Mouse (Mus musculus) gastrocnemius, adult 2 months (tissue): ENCODE measurements at regions not wholly inside any gene's neighbourhood (a gene's known extent, or its start where the extent isn't known, plus 50 kb on each side); places are given as distances from the start of the nearest gene placed in this dataset.

Source experiments
- DNase-seq: peaks from one replicate; pipeline ENCODE4 v3.0.0; 2022
- H3K27ac ChIP-seq: fragments of 200-600 bp; 2 replicates; pipeline ENCODE4 v1.8.1; 2022; ENCODE audit warnings: mild to moderate bottlenecking
- H3K4me3 ChIP-seq: fragments of 200-600 bp; 2 replicates; pipeline ENCODE4 v1.8.1; 2022; ENCODE audit warnings: mild to moderate bottlenecking, moderate library complexity
- CTCF ChIP-seq: fragments of 200-600 bp; IDR thresholded peaks from 2 replicates; pipeline ENCODE4 v1.8.1; 2022; ENCODE audit warnings: antibody characterized with exemption, mild to moderate bottlenecking, moderate library complexity
- intact Hi-C: fragments of 180-260 bp; cut with DNase I; formaldehyde crosslinking; loops from one replicate; pipeline ENCODE4 v1.15.1; 2025

DNA sequence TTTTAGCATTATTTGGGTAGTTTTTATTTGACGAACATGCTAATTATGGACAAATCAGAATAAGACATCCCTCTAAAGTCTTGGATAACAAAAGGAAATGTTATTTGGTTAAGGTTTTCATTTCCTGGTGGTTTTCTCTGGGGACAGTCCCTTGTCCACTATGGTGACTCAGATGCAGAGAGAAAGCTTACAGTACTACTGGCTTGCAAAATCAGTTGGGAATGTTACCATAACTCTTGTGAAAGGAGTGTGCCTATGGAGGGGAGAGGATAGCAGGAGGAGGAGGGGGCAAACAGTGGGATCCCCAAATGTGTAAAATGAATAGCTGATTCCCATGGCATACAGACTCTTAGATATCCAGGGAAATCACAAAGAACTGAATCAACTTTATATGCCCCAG is 122.7 kb upstream of the Kbtbd8 start:
- intact Hi-C loops = no loop called here
- no peak overlapping the region for H3K4me3 ChIP-seq
- no peak overlapping the region for H3K27ac ChIP-seq
- no peak for TF ChIP-seq CTCF
- DNase-seq = no peak

DNA sequence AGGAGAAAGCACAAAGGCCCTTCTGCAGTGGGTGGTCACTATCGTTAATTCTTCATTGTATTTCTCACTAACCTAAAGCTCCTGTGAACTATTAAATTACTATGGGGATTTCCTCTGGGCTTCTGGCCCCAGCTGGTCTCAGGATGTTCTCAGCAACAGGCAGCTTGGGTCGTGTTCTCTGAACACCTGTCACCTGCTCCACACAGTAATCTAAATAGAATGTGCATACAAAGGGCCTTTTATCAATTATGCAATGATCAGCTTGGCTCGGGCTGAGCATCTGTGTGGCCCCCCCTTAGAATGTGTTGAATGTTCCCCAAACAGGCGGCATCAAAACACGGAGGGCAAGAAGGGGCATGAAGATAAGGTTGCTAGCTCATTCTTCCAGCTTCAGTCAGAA is 129.6 kb upstream of the Kbtbd8 start:
- Histone ChIP-seq H3K27ac (no peak overlapping the region), H3K4me3 (no peak overlapping the region)
- intact Hi-C loops = loop anchor here (2.0 to 5.0 kb wide), 3 partner anchors 443 to 910 kb away; no protein-coding TSS in a partner anchor
- no peak for TF ChIP-seq CTCF
- DNase-seq = no peak

DNA sequence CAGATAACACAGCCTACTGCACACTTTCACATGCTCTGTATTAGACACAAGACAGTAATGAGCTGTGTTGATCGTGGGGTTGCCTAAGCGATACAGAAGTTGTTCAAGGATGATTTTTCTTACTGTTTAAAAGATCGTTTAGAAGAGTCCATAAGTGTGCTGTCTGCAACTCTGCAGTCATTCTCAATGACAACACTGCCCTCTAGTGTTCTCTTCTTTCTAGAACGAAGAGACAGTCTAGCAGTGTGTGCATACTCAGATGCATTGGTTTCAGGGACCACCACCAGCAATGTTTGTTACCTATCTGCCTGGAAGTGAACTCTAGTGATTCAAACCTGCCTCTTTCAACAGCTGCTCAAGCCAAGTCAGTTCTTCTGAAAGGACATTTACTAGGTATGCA is 130.7 kb upstream of the Kbtbd8 start:
- intact Hi-C loops = loop anchor here (2.0 to 5.0 kb wide), 3 partner anchors 442 to 909 kb away; no protein-coding TSS in a partner anchor
- DNase-seq = no peak
- H3K4me3 ChIP-seq = no peak overlapping the region

DNA sequence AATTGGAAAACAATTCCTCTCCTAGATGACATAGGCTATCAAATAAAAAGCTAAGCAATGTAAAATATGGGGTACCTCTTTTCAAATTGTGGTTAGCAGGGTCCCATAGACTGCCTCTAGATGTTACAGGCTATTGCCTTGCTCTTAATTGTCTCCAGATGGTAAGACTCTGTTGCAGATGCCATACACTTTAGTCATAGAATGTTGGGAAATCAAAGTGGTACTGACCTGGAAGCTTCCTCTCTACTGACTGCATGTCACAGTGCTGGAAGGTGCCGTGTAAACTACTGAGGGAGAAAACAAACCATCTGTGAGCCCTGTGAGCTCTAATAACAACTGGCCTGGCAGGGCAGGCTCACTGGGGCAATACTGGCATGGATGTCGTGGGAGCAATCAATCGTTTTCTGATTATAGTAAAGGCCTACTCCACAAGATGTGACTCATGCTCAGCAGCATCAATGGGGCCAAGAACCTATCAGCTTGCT is 132.6 kb upstream of the Kbtbd8 start:
- Histone ChIP-seq H3K4me3 (no peak overlapping the region), H3K27ac (no peak overlapping the region)
- TF ChIP-seq CTCF = no peak
- DNase-seq = no peak
- intact Hi-C loops = no loop called here

More for the DNA sequence above, 130.7 kb upstream of the Kbtbd8 start:
- TF ChIP-seq CTCF = peak; percentile 87
- no peak overlapping the region for H3K27ac ChIP-seq

DNA sequence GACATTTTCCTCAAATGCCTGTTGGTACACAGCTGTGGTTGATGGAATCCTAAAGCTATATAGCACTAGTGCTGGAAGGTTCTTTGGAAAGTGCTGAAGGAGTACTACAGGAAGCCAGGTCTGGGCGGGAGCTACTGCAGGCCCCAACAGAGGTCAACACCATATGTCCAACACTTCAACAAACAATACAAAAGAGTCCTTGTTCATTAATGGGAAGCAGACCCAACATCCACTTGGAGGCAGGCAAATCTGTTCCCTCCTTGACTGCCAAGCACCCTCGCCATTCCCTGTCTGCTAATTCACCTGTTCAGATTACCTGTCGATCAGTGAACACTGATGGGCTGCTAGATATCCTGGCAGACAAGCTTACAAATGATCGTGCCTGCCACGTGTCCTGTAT is 148.4 kb upstream of the Kbtbd8 start:
- Histone ChIP-seq H3K27ac (no peak overlapping the region), H3K4me3 (no peak overlapping the region)
- intact Hi-C loops = loop anchor here (5.0 to 10.0 kb wide), 2 partner anchors 104 to 266 kb away; partner anchors contain the start of gene Lrig1
- TF ChIP-seq CTCF = no peak
- no peak for DNase-seq

DNA sequence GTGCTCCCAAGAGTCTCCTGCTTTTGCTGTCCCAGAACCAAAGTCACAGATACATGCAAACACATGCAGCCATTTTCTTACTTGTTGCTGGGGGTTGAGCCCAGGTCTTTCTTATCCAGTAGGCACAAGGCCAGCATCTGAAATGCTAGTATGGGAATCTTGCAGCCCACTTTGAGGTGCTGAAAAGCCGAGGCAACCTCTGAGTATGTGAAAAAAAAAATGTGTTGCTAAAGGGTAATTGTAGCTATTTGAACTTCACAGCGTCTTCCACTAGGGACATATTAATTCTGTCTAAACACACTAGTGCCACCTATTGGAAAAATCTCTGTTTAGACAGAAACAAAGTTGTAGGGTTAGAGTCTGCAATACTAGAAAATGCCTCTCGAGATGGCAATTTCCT is 150.1 kb upstream of the Kbtbd8 start:
- Histone ChIP-seq H3K27ac (no peak overlapping the region), H3K4me3 (no peak overlapping the region)
- intact Hi-C loops = loop anchor here (2.0 to 10.0 kb wide), 3 partner anchors 102 to 344 kb away; partner anchors contain the start of gene Lrig1
- DNase-seq = no peak
- peak; percentile 89 for TF ChIP-seq CTCF

DNA sequence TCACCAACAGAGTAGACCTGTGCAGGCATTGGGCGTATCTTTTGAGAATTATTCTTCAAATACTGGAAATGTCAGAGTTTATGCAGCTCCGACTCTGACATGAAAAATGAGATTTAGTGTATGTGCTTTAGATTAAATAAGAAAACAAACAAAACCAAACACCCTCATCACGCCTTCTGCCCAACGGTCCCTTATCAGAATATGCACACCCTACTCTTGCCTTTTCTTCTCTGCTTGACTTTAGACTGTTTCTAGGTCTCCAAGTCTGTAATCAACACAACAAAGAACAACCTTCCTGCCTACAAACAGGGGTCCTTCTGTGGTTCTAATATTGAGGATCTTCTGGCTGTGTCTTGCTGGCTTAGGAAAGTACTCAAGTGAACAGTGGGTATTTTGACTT is 153.8 kb upstream of the Kbtbd8 start:
- intact Hi-C loops = loop anchor here (10.0 kb wide), 1 partner anchor 98 kb away; no protein-coding TSS in a partner anchor
- DNase-seq = no peak
- Histone ChIP-seq H3K4me3 (no peak overlapping the region), H3K27ac (no peak overlapping the region)
- no peak for TF ChIP-seq CTCF

DNA sequence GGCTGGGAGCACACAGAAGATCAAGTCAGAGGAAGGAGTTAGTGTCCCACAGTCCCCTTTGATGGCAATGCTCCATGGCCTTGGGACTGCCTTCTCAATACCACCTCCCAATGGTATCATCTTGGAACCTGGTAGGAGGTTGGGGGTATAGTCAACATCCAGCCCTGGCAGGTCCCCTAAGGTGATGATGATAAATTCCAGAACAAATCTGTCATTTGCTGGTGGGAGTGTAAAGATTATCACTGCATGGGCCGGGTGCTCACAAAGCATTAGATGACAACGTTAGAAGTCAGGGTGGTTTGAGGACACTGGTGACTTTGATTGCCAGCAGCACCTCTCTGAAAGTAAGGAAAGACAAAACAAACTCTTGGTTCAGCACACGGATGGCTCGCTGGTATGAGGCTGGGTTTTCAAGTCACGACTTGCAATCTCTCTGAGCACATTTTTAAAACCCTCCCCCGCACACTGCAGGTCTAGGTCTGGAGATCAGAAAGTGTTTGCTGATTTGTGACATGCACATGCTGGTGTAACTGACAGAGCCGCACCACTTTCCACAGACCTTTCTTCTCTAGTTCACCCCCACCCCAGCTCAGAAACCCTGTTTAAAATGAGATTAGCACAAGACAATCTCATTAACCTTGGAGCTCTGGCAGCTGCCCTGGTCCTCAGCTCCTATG is 154.5 kb upstream of the Kbtbd8 start:
- Histone ChIP-seq H3K4me3 (no peak overlapping the region), H3K27ac (no peak overlapping the region)
- intact Hi-C loops = loop anchor here (10.0 kb wide), 1 partner anchor 98 kb away; no protein-coding TSS in a partner anchor
- DNase-seq = no peak
- no peak for TF ChIP-seq CTCF

DNA sequence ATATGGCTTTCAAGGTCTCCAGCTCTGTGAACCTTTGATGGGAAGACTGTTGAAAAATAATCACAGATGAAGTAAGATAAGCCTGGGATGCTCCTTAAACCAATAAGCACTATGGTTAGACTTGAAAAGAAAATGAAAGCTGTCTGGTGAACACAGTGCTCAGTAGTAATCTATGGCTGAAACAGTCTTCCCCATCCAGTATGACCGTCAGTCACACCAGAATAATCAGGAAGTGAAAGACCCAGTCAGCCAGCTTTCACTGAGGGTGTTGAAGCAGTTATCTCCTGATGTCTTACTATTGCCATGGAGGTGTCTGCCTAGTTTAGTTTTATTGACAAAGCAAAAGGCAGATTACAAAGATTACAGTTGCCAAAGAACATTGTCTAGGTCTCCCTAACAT is 155.2 kb upstream of the Kbtbd8 start:
- DNase-seq = no peak
- H3K4me3 ChIP-seq = no peak overlapping the region
- no peak overlapping the region for H3K27ac ChIP-seq
- intact Hi-C loops = loop anchor here (10.0 kb wide), 1 partner anchor 97 kb away; no protein-coding TSS in a partner anchor
- no peak for TF ChIP-seq CTCF

DNA sequence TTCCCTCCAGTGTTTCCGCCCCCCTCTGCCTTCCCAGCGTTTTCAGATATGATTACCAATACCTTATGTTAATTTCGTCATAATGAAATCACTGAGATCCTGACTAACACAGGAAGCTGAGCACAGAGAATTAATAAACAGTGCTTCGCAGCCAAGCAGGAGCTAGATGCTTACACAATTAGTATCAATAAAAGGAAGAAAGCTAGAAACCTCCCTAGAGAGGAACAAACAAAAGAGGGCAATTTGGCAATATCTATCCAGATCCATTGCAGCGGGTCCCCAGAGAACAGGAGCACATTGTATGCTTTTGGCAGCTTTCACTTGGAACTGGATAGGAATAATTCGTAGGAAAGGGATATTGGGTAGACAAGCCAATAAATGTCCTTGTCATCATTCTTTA is 159.1 kb upstream of the Kbtbd8 start:
- no peak overlapping the region for H3K4me3 ChIP-seq
- H3K27ac ChIP-seq = no peak overlapping the region
- intact Hi-C loops = no loop called here
- DNase-seq = no peak
- TF ChIP-seq CTCF = no peak

DNA sequence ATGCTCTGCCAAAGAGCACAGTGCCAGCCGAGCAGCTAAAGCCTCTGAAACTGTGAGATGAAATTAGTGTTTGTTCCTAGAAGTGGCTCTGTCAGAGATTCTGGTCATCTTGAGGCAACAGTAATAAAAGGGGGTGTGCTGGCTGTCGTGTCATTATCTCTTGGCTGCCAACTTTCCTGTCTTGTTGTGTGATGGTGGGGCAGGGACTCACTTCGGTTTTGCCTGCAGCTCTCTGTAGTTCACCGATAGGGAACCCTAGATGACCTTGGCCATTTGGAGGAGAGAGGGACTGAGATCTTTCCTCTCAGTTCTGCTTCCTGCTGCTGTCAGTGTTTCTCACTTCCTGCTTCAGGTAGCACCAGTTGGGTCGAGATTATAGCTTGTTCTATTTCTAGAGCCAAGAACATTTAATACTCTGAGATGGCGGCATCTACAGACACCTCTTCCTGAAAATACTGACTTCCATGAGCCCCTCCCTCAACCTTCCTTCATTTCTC is 159.8 kb upstream of the Kbtbd8 start:
- intact Hi-C loops = no loop called here
- Histone ChIP-seq H3K4me3 (no peak overlapping the region), H3K27ac (no peak overlapping the region)
- DNase-seq = no peak
- TF ChIP-seq CTCF = no peak

DNA sequence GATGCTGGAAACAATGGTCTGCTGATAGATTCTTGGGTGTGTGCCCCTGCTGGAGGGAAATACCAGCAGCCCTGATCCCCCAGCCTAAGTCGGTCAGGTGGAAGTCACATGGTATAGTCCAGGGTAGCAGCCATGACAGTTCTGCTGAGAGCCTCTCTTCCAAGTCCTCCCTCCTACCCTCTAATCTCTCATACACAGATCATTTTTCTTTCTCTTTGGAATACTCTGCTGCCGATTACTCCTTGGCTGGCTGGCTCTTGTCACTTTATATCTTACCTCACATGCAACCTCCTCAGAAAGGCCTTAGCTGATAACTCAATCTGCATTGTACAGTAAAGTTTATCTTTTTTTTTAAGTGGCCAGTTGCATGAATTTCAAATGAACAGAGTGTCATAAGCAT is 162.5 kb upstream of the Kbtbd8 start:
- TF ChIP-seq CTCF = no peak
- no peak for DNase-seq
- Histone ChIP-seq H3K4me3 (no peak overlapping the region), H3K27ac (no peak overlapping the region)
- intact Hi-C loops = no loop called here

DNA sequence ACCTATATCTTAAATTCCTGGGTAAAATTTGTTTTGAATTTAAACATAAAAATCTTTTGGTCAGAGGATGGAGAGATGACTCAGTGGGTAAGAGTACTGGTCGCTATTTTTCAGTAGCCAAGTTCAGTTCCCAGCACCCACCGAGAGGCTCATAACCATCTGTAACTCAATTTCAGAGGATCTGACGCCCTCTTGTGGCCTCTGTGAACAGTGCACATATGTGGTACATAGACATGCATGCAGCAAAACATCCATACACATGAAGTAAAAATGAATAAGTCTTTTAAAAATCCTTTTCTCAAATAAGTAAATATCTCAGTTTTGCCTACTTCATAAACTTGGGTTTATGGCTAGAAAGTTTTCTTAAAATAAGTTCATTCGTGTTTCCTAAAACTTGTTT is 163.4 kb upstream of the Kbtbd8 start:
- TF ChIP-seq CTCF = peak; percentile 26; the same call in 1 of the 2 replicates
- DNase-seq = no peak
- intact Hi-C loops = no loop called here
- H3K27ac ChIP-seq = no peak overlapping the region
- H3K4me3 ChIP-seq = no peak overlapping the region
